Mouse (Mus musculus): ENCODE measurements at regions not wholly inside any gene's neighbourhood (a gene's known extent, or its start where the extent isn't known, plus 50 kb on each side); places are given as distances from the start of the nearest gene placed in this dataset.

- TF ChIP-seq CTCF (IDR thresholded peaks at IDR 0.05 in 2 of 3, conservative IDR thresholded peaks at IDR 0.05 in 1 of 3; ENCODE audit: control insufficient read depth in 1 of 3, insufficient read depth in 1 of 3, low read depth in 2 of 3, low read length in 3 of 3, poor library complexity in 1 of 3, severe bottlenecking in 1 of 3), result no peak
- no peak for TF ChIP-seq TAL1 (IDR thresholded peaks at IDR 0.05; ENCODE audit: low read length)
- TF ChIP-seq POLR2A (IDR thresholded peaks at IDR 0.05; ENCODE audit: control insufficient read depth in 1 of 2, insufficient read depth in 1 of 2, low read depth in 1 of 2, low read length in 2 of 2, poor library complexity in 1 of 2), result no peak
- no peak for TF ChIP-seq EP300 (IDR thresholded peaks at IDR 0.05; ENCODE audit: low read depth in 1 of 2, low read length in 2 of 2)
- no peak for TF ChIP-seq E2F4 (IDR thresholded peaks at IDR 0.05; ENCODE audit: borderline replicate concordance, low read depth, low read length)
- TF ChIP-seq POLR2AphosphoS2 (IDR thresholded peaks at IDR 0.05; ENCODE audit: low read length), result no peak
- TF ChIP-seq MAFK (IDR thresholded peaks at IDR 0.05; ENCODE audit: borderline replicate concordance, low read depth, low read length), result no peak
- TF ChIP-seq SMC3 (IDR thresholded peaks at IDR 0.05; ENCODE audit: low read depth, low read length), result no peak
- no peak for TF ChIP-seq ZC3H11A (IDR thresholded peaks at IDR 0.05; ENCODE audit: low read depth, low read length)
These were observed 932.3 kb downstream of the Pcdh9 start for GRCm38 (mm10) chr14:92958138-92958537.

Data from MEL (cell line).